Mouse (Mus musculus): ENCODE results near the gene Wdr53. TPM values are rescaled to one million over a fixed set of nuclear protein-coding genes. Genes with fewer than 3 reads are reported as not detected.
"Not testable (repeated sequence)": the region's sequence is repeated elsewhere in the genome, so short reads cannot be mapped to it uniquely, and the experiment has no call there.

Wdr53 gene
- total and polyA plus RNA-seq, 3 experiments = 18.0 to 20.9 TPM; not detected in 1

GRCm38 (mm10) chr16:32264225-32264624 is 17.2 kb downstream of the Wdr53 start:
- not testable (repeated sequence) for H3K9me3 ChIP-seq (replicated peaks; ENCODE audit: insufficient read depth, low read length); H3K4me3 ChIP-seq (ENCODE audit: control insufficient read depth in 1 of 2, insufficient read depth in 1 of 2, low read depth in 2 of 2, low read length in 2 of 2); H3K79me2 ChIP-seq (ENCODE audit: control insufficient read depth, insufficient read depth, low read length, poor library complexity); H3K9ac ChIP-seq (ENCODE audit: control insufficient read depth, low read depth, low read length, poor library complexity, severe bottlenecking); H3K27ac ChIP-seq (ENCODE audit: control insufficient read depth, low read depth, low read length); H3K36me3 ChIP-seq (ENCODE audit: control insufficient read depth in 1 of 2, insufficient read depth in 2 of 2, low read length in 2 of 2); H3K4me1 ChIP-seq (ENCODE audit: control insufficient read depth in 1 of 2, insufficient read depth in 2 of 2, low read length in 2 of 2); H3K27me3 ChIP-seq (ENCODE audit: control insufficient read depth in 1 of 2, insufficient read depth in 2 of 2, low read length in 2 of 2)
- DNase-seq (ENCODE audit: low read depth, low spot score) = peak; percentile 50
- peak; percentile 18 to 48 (median 19); a peak in 3 of 6 replicates for TF ChIP-seq CTCF (IDR thresholded peaks at IDR 0.05 in 2 of 3, conservative IDR thresholded peaks at IDR 0.05 in 1 of 3; ENCODE audit: control insufficient read depth in 1 of 3, insufficient read depth in 1 of 3, low read depth in 2 of 3, low read length in 3 of 3, poor library complexity in 1 of 3, severe bottlenecking in 1 of 3)
- TF ChIP-seq SMC3 (IDR thresholded peaks at IDR 0.05; ENCODE audit: low read depth, low read length) = peak; percentile 58
- TF ChIP-seq RAD21 (IDR thresholded peaks at IDR 0.05; ENCODE audit: low read depth, low read length) = peak; percentile 46
- peak; percentile 35; the same call in 1 of the 2 replicates for TF ChIP-seq ZC3H11A (IDR thresholded peaks at IDR 0.05; ENCODE audit: low read depth, low read length)

DNA sequence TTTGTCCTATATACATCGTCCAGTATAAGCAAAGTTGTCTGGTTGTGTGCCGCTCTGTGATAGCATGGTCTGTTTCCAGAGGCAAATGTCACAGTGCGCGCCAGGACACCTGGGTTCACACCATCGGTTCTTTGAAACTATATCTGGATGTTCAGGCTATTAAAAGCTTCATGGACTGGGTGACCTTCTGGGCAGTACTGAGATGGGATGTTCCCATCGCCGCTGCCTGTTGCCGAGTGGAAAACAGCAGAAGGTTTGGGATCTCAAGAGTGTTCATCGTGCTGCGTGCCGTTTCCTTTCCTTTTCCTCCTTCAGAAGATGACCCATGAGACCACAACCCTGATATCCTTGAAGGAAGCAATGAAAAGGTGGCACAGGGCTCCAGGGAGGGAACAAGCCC is 24.3 kb downstream of the Wdr53 start, which contains the start of gene Smco1:
Gene Smco1, plus strand, starts transcription at position 178 of the 400 bp plus-strand sequence.
- H3K79me2 ChIP-seq (ENCODE audit: control insufficient read depth, insufficient read depth, low read length, poor library complexity) = no peaks in the 10 kb centered on the region
- no peak within 1 kb of the TSS for H3K27ac ChIP-seq (ENCODE audit: control insufficient read depth, low read depth, low read length)
- no peak within 1 kb of the TSS for H3K9ac ChIP-seq (ENCODE audit: control insufficient read depth, low read depth, low read length, poor library complexity, severe bottlenecking)
- no peak within 1 kb of the TSS for H3K4me3 ChIP-seq (ENCODE audit: control insufficient read depth in 1 of 2, insufficient read depth in 1 of 2, low read depth in 2 of 2, low read length in 2 of 2)
- no peaks in the 10 kb centered on the region for H3K9me3 ChIP-seq (replicated peaks; ENCODE audit: insufficient read depth, low read length)
- H3K4me1 ChIP-seq (ENCODE audit: control insufficient read depth in 1 of 2, insufficient read depth in 2 of 2, low read length in 2 of 2) = no peaks in the 10 kb centered on the region; a peak in 1 of 4 replicates
- H3K36me3 ChIP-seq (ENCODE audit: control insufficient read depth in 1 of 2, insufficient read depth in 2 of 2, low read length in 2 of 2) = peaks cover 0 to 4% of the 10 kb centered on the region in 2 experiments; a peak in 2 of 4 replicates
- TF ChIP-seq MYC (IDR thresholded peaks at IDR 0.05; ENCODE audit: low read depth, low read length) (no peak), EP300 (IDR thresholded peaks at IDR 0.05; ENCODE audit: low read depth in 1 of 2, low read length in 2 of 2) (no peak), SIN3A (IDR thresholded peaks at IDR 0.05; ENCODE audit: low read length) (no peak), SMC3 (IDR thresholded peaks at IDR 0.05; ENCODE audit: low read depth, low read length) (no peak), TAL1 (IDR thresholded peaks at IDR 0.05; ENCODE audit: low read length) (no peak), ETS1 (IDR thresholded peaks at IDR 0.05; ENCODE audit: low read depth, low read length) (no peak), ZMIZ1 (IDR thresholded peaks at IDR 0.05; ENCODE audit: low read depth, low read length) (no peak)
- no peak for DNase-seq (ENCODE audit: low read depth, low spot score)
- no peaks in the 10 kb centered on the region for H3K27me3 ChIP-seq (ENCODE audit: control insufficient read depth in 1 of 2, insufficient read depth in 2 of 2, low read length in 2 of 2)

- Histone ChIP-seq H3K9ac (ENCODE audit: control insufficient read depth, low read depth, low read length, poor library complexity, severe bottlenecking) (no peak overlapping the region), H3K27ac (ENCODE audit: control insufficient read depth, low read depth, low read length) (no peak overlapping the region), H3K79me2 (ENCODE audit: control insufficient read depth, insufficient read depth, low read length, poor library complexity) (peaks cover 10% of the 10 kb centered on the region), H3K36me3 (ENCODE audit: control insufficient read depth in 1 of 2, insufficient read depth in 2 of 2, low read length in 2 of 2) (peaks cover 0 to 9% of the 10 kb centered on the region in 2 experiments; a peak in 2 of 4 replicates), H3K27me3 (ENCODE audit: control insufficient read depth in 1 of 2, insufficient read depth in 2 of 2, low read length in 2 of 2) (no peaks in the 10 kb centered on the region), H3K9me3 (replicated peaks; ENCODE audit: insufficient read depth, low read length) (no peaks in the 10 kb centered on the region), H3K4me3 (ENCODE audit: control insufficient read depth in 1 of 2, insufficient read depth in 1 of 2, low read depth in 2 of 2, low read length in 2 of 2) (no peak overlapping the region), H3K4me1 (ENCODE audit: control insufficient read depth in 1 of 2, insufficient read depth in 2 of 2, low read length in 2 of 2) (peaks cover 0 to 3% of the 10 kb centered on the region in 2 experiments; a peak in 2 of 4 replicates)
- DNase-seq (ENCODE audit: low read depth, low spot score) = peak; percentile 49
- 0 out of 2 replicates have a peak, but pooled peaks have one; percentile 11 for TF ChIP-seq SMC3 (IDR thresholded peaks at IDR 0.05; ENCODE audit: low read depth, low read length)
- no peak for TF ChIP-seq EP300 (IDR thresholded peaks at IDR 0.05; ENCODE audit: low read depth in 1 of 2, low read length in 2 of 2)
- TF ChIP-seq CTCF (IDR thresholded peaks at IDR 0.05 in 2 of 3, conservative IDR thresholded peaks at IDR 0.05 in 1 of 3; ENCODE audit: control insufficient read depth in 1 of 3, insufficient read depth in 1 of 3, low read depth in 2 of 3, low read length in 3 of 3, poor library complexity in 1 of 3, severe bottlenecking in 1 of 3) = peak; percentile 68 to 96 (median 87)
- 0 out of 2 replicates have a peak, but pooled peaks have one; percentile 2 for TF ChIP-seq ZC3H11A (IDR thresholded peaks at IDR 0.05; ENCODE audit: low read depth, low read length)
Measured at GRCm38 (mm10) chr16:32273338-32273737, 26.3 kb downstream of the Wdr53 start.

All from MEL (cell line).